Mouse (Mus musculus) lung, embryonic 14.5 days (tissue): ENCODE results near the gene Rps11. TPM values are rescaled to one million over a fixed set of nuclear protein-coding genes. Genes with fewer than 3 reads are reported as not detected.

Experiments used
- ATAC-seq: fragments of 200-750 bp; cut with Nextera tagmentation; 2 replicates; pipeline ENCODE4 v1.8.0; 2017; ENCODE audit warnings: mild to moderate bottlenecking, moderate TSS enrichment, moderate library complexity; ENCODE audit not compliant: insufficient read depth
- DNase-seq: peaks from one replicate; pipeline ENCODE4 v3.0.0-alpha.2; 2015
- H3K27ac ChIP-seq: fragments of 300-500 bp; sonication (generic); 2 replicates; pipeline ENCODE4 v1.5.1; 2014; ENCODE audit warnings: low read depth, mild to moderate bottlenecking, moderate library complexity
- H3K27me3 ChIP-seq: fragments of 300-500 bp; sonication (generic); 2 replicates; pipeline ENCODE4 v1.6.1; 2014; ENCODE audit warnings: low read length, control low read depth; ENCODE audit not compliant: insufficient read depth
- H3K36me3 ChIP-seq: fragments of 300-500 bp; sonication (generic); 2 replicates; pipeline ENCODE4 v1.6.1; 2014; ENCODE audit warnings: control low read depth; ENCODE audit not compliant: insufficient read depth
- H3K4me1 ChIP-seq: fragments of 300-500 bp; sonication (generic); 2 replicates; pipeline ENCODE4 v1.6.1; 2014; ENCODE audit warnings: antibody characterized with exemption, control low read depth; ENCODE audit not compliant: insufficient read depth
- H3K4me2 ChIP-seq: fragments of 300-500 bp; sonication (generic); 2 replicates; pipeline ENCODE4 v1.6.1; 2014; ENCODE audit warnings: mild to moderate bottlenecking
- H3K4me3 ChIP-seq: fragments of 300-500 bp; sonication (generic); 2 replicates; pipeline ENCODE4 v1.5.1; 2014; ENCODE audit warnings: low read depth, low read length
- H3K9ac ChIP-seq: fragments of 300-500 bp; sonication (generic); 2 replicates; pipeline ENCODE4 v1.6.1; 2014
- H3K9me3 ChIP-seq: fragments of 300-500 bp; sonication (generic); 2 replicates; pipeline ENCODE4 v1.6.1; 2016; ENCODE audit warnings: low read depth, low read length, control low read depth
- CTCF ChIP-seq: IDR thresholded peaks from 2 replicates; pipeline ENCODE4 v1.5.1; 2016; ENCODE audit warnings: antibody characterized with exemption, low read depth
- WGBS: fragments of 180-500 bp; shearing (Covaris S2); extraction: QIAGEN DNeasy Blood & Tissue Kit; methylation state at CpG from one replicate; pipeline ENCODE4 v1.1.7; 2014; 5-methylcytosine and 5-hydroxymethylcytosine counted together
- polyA plus RNA-seq: library from polyadenylated mRNA; unstranded; fragments of >200 nt; fragmentation: Nextera tagmentation; extraction: Ambion mirVana; gene quantifications from 2 replicates; pipeline ENCODE4 v1.2.1, GENCODE M21; 2014

Rps11 gene
- polyA plus RNA-seq, 1 experiment from 2014 or later, result 1,873 TPM

- Histone ChIP-seq H3K27me3 (peaks cover 2% of the 10 kb centered on the region; the same call in 1 of the 2 replicates), H3K9me3 (no peaks in the 10 kb centered on the region), H3K4me3 (no peak overlapping the region), H3K4me2 (no peak overlapping the region), H3K9ac (no peak overlapping the region), H3K4me1 (no peaks in the 10 kb centered on the region), H3K27ac (no peak overlapping the region), H3K36me3 (peaks cover 34% of the 10 kb centered on the region; the same call in 1 of the 2 replicates)
- DNase-seq (no peak), ATAC-seq (no peak)
- WGBS, result 68% methylated on average over 8 of the region's 8 CpGs
- TF ChIP-seq CTCF, result no peak
Observed at GRCm38 (mm10) chr7:45139904-45140723, 15.9 kb upstream of the Rps11 start.

- TF ChIP-seq CTCF, result no peak
- Histone ChIP-seq H3K4me1 (no peaks in the 10 kb centered on the region), H3K36me3 (peaks cover 22% of the 10 kb centered on the region; the same call in 1 of the 2 replicates), H3K4me2 (no peak overlapping the region), H3K9ac (no peak overlapping the region), H3K27ac (no peak overlapping the region), H3K4me3 (no peak overlapping the region), H3K27me3 (peaks cover 4% of the 10 kb centered on the region; the same call in 1 of the 2 replicates), H3K9me3 (no peaks in the 10 kb centered on the region)
- DNase-seq (no peak), ATAC-seq (no peak)
- 93% methylated on average over 1 of the region's 1 CpGs for WGBS
Observed at GRCm38 (mm10) chr7:45138403-45138802, 14.2 kb upstream of the Rps11 start.

GRCm38 (mm10) chr7:45137171-45138006, 13.2 kb upstream of the Rps11 start:
- H3K36me3 ChIP-seq, result peaks cover 12% of the 10 kb centered on the region; the same call in 1 of the 2 replicates
- WGBS, result 67% methylated on average over 12 of the region's 12 CpGs
- H3K4me1 ChIP-seq, result no peaks in the 10 kb centered on the region
- no peaks in the 10 kb centered on the region for H3K9me3 ChIP-seq
- H3K4me2 ChIP-seq, result no peak overlapping the region
- TF ChIP-seq CTCF, result no peak
- peaks cover 4% of the 10 kb centered on the region; the same call in 1 of the 2 replicates for H3K27me3 ChIP-seq
- H3K4me3 ChIP-seq, result no peak overlapping the region
- no peak overlapping the region for H3K9ac ChIP-seq
- ATAC-seq, result no peak
- DNase-seq, result no peak
- H3K27ac ChIP-seq, result no peak overlapping the region

- Histone ChIP-seq H3K4me2 (peak within 1 kb of the TSS; percentile 83), H3K9me3 (no peaks in the 10 kb centered on the region), H3K36me3 (no peaks in the 10 kb centered on the region), H3K27ac (no peak within 1 kb of the TSS), H3K4me3 (peak within 1 kb of the TSS; percentile 42), H3K27me3 (peaks cover 4% of the 10 kb centered on the region; the same call in 1 of the 2 replicates), H3K9ac (peak within 1 kb of the TSS; percentile 45), H3K4me1 (no peaks in the 10 kb centered on the region)
- WGBS, result 1% methylated on average over 29 of the region's 29 CpGs
- peak; percentile 98 for TF ChIP-seq CTCF
- DNase-seq (peak; percentile 96), ATAC-seq (peak; percentile 83)
Observed at GRCm38 (mm10) chr7:45135993-45136567, 11.8 kb upstream of the Rps11 start, which contains the start of the genes Gm45713 and Flt3l. Gene Gm45713, minus strand, starts transcription at chr7:45136231. Gene Flt3l, minus strand, starts transcription at chr7:45136432.

- H3K4me3 ChIP-seq, result peak overlapping the region; percentile 42
- no peaks in the 10 kb centered on the region for H3K36me3 ChIP-seq
- peaks cover 4% of the 10 kb centered on the region; the same call in 1 of the 2 replicates for H3K27me3 ChIP-seq
- H3K9me3 ChIP-seq, result no peaks in the 10 kb centered on the region
- H3K4me1 ChIP-seq, result no peaks in the 10 kb centered on the region
- H3K27ac ChIP-seq, result no peak overlapping the region
- no peak for TF ChIP-seq CTCF
- H3K9ac ChIP-seq, result no peak overlapping the region
- no peak for DNase-seq
- WGBS, result 57% methylated on average over 3 of the region's 3 CpGs
- ATAC-seq, result no peak
- peak overlapping the region; percentile 83 for H3K4me2 ChIP-seq
Observed at GRCm38 (mm10) chr7:45135370-45135769, 11.1 kb upstream of the Rps11 start.

- H3K9ac ChIP-seq, result no peak overlapping the region
- no peaks in the 10 kb centered on the region for H3K9me3 ChIP-seq
- no peak overlapping the region; the same call in 1 of the 2 replicates for H3K4me3 ChIP-seq
- ATAC-seq (peak; percentile 11; the same call in 1 of the 2 replicates), DNase-seq (peak; percentile 72)
- no peak overlapping the region for H3K27ac ChIP-seq
- H3K4me2 ChIP-seq, result peak overlapping the region; percentile 83; the same call in 1 of the 2 replicates
- no peak for TF ChIP-seq CTCF
- 0 out of 2 replicates have a peak, but pooled peaks cover 3% of the 10 kb centered on the region for H3K4me1 ChIP-seq
- 8% methylated on average over 12 of the region's 12 CpGs for WGBS
- peaks cover 4% of the 10 kb centered on the region; the same call in 1 of the 2 replicates for H3K27me3 ChIP-seq
- no peaks in the 10 kb centered on the region for H3K36me3 ChIP-seq
Observed at GRCm38 (mm10) chr7:45134544-45135026, 10.3 kb upstream of the Rps11 start.
